Mouse (Mus musculus) liver, embryonic 16.5 days (tissue): ENCODE results near the gene Cnr2. TPM values are rescaled to one million over a fixed set of nuclear protein-coding genes. Genes with fewer than 3 reads are reported as not detected.
A peak's percentile ranks its signal among the peaks of the same experiment; 100 is the strongest.
"Not testable (repeated sequence)": the region's sequence is repeated elsewhere in the genome, so short reads cannot be mapped to it uniquely, and the experiment has no call there.

ENCODE experiments used
- ATAC-seq: fragments of 200-750 bp; cut with Nextera tagmentation; 2 replicates; pipeline ENCODE4 v1.8.0; 2017; ENCODE audit warnings: low read depth, mild to moderate bottlenecking, moderate number of reproducible peaks, moderate library complexity
- H3K27ac ChIP-seq: fragments of 300-500 bp; sonication (generic); 2 replicates; pipeline ENCODE4 v1.5.1; 2014; ENCODE audit warnings: mild to moderate bottlenecking, low read length
- H3K27me3 ChIP-seq: fragments of 300-500 bp; sonication (generic); 2 replicates; pipeline ENCODE4 v1.6.1; 2014; ENCODE audit warnings: low read depth, low read length, mixed read lengths; ENCODE audit not compliant: control insufficient read depth, insufficient read depth
- H3K36me3 ChIP-seq: fragments of 300-500 bp; sonication (generic); 2 replicates; pipeline ENCODE4 v1.6.1; 2014; ENCODE audit warnings: mild to moderate bottlenecking; ENCODE audit not compliant: control insufficient read depth, insufficient read depth
- H3K4me1 ChIP-seq: fragments of 300-500 bp; sonication (generic); 2 replicates; pipeline ENCODE4 v1.6.1; 2014; ENCODE audit warnings: low read depth, low read length, mixed read lengths; ENCODE audit not compliant: control insufficient read depth
- H3K4me2 ChIP-seq: fragments of 300-500 bp; sonication (generic); 2 replicates; pipeline ENCODE4 v1.6.1; 2014; ENCODE audit warnings: low read depth, low read length, mixed read lengths
- H3K4me3 ChIP-seq: fragments of 300-500 bp; sonication (generic); 2 replicates; pipeline ENCODE4 v1.5.1; 2014; ENCODE audit warnings: low read depth, mild to moderate bottlenecking, low read length
- H3K9ac ChIP-seq: fragments of 300-500 bp; sonication (generic); 2 replicates; pipeline ENCODE4 v1.6.1; 2014; ENCODE audit warnings: low read depth, low read length
- H3K9me3 ChIP-seq: fragments of 300-500 bp; sonication (generic); replicated peaks from 2 replicates; pipeline ENCODE4 v1.6.1; 2016; ENCODE audit warnings: low read length; ENCODE audit not compliant: control insufficient read depth
- WGBS: fragments of 180-500 bp; shearing (Covaris S2); extraction: QIAGEN DNeasy Blood & Tissue Kit; methylation state at CpG from one replicate; pipeline ENCODE4 v1.1.7; 2014; ENCODE audit not compliant: insufficient replicate concordance; 5-methylcytosine and 5-hydroxymethylcytosine counted together
- polyA plus RNA-seq: library from polyadenylated mRNA; unstranded; fragments of >200 nt; fragmentation: Nextera tagmentation; extraction: Ambion mirVana; gene quantifications from 2 replicates; pipeline ENCODE4 v1.2.1, GENCODE M21; 2015

The Cnr2 gene
- polyA plus RNA-seq, 1 experiment from 2014 or later: 2.9 TPM

GRCm38 (mm10) chr4:135931832-135932231, 36.6 kb downstream of the Cnr2 start:
- Histone ChIP-seq H3K36me3 (peaks cover 2% of the 10 kb centered on the region; the same call in 1 of the 2 replicates), H3K27ac (no peak overlapping the region), H3K4me2 (no peak overlapping the region), H3K4me1 (peaks cover 18% of the 10 kb centered on the region), H3K27me3 (no peaks in the 10 kb centered on the region), H3K4me3 (no peak overlapping the region), H3K9me3 (no peaks in the 10 kb centered on the region), H3K9ac (no peak overlapping the region)
- WGBS: 64% methylated on average over 5 of the region's 5 CpGs
- ATAC-seq: no peak

- 30% methylated on average over 12 of the region's 12 CpGs for WGBS
- no peak overlapping the region for H3K9ac ChIP-seq
- H3K4me3 ChIP-seq: no peak overlapping the region
- H3K4me2 ChIP-seq: 0 out of 2 replicates have a peak overlapping the region, but pooled peaks have one; percentile 4
- H3K36me3 ChIP-seq: peaks cover 5% of the 10 kb centered on the region; the same call in 1 of the 2 replicates
- peak; percentile 55 for ATAC-seq
- peaks cover 28% of the 10 kb centered on the region for H3K4me1 ChIP-seq
- no peaks in the 10 kb centered on the region for H3K9me3 ChIP-seq
- H3K27me3 ChIP-seq: no peaks in the 10 kb centered on the region
- peak overlapping the region; percentile 56; the same call in 1 of the 2 replicates for H3K27ac ChIP-seq
Observed at GRCm38 (mm10) chr4:135934708-135935500, 39.7 kb downstream of the Cnr2 start.

- no peaks in the 10 kb centered on the region for H3K9me3 ChIP-seq
- H3K9ac ChIP-seq: no peak overlapping the region
- H3K36me3 ChIP-seq: peaks cover 5% of the 10 kb centered on the region; the same call in 1 of the 2 replicates
- H3K27ac ChIP-seq: no peak overlapping the region
- ATAC-seq: no peak; the same call in 1 of the 2 replicates
- H3K4me1 ChIP-seq: peaks cover 28% of the 10 kb centered on the region
- H3K4me3 ChIP-seq: no peak overlapping the region
- WGBS: 36% methylated on average over 5 of the region's 5 CpGs
- H3K27me3 ChIP-seq: no peaks in the 10 kb centered on the region
- 0 out of 2 replicates have a peak overlapping the region, but pooled peaks have one; percentile 4 for H3K4me2 ChIP-seq
Observed at GRCm38 (mm10) chr4:135935502-135935901, 40.3 kb downstream of the Cnr2 start.

GRCm38 (mm10) chr4:135938858-135939257, 43.7 kb downstream of the Cnr2 start:
- WGBS: 48% methylated on average over 7 of the region's 7 CpGs
- peaks cover 3% of the 10 kb centered on the region; the same call in 1 of the 2 replicates for H3K36me3 ChIP-seq
- H3K27ac ChIP-seq: no peak overlapping the region
- H3K9me3 ChIP-seq: no peaks in the 10 kb centered on the region
- H3K9ac ChIP-seq: no peak overlapping the region
- ATAC-seq: peak; percentile 25; the same call in 1 of the 2 replicates
- H3K27me3 ChIP-seq: no peaks in the 10 kb centered on the region
- no peak overlapping the region for H3K4me3 ChIP-seq
- no peak overlapping the region for H3K4me2 ChIP-seq
- H3K4me1 ChIP-seq: peaks cover 28% of the 10 kb centered on the region

GRCm38 (mm10) chr4:135941026-135941425, 45.8 kb downstream of the Cnr2 start:
- not testable (repeated sequence) for H3K4me2 ChIP-seq, H3K27me3 ChIP-seq, H3K27ac ChIP-seq, H3K9me3 ChIP-seq, H3K4me3 ChIP-seq, ATAC-seq, H3K9ac ChIP-seq, H3K36me3 ChIP-seq
- 74% methylated on average over 8 of the region's 8 CpGs for WGBS
- H3K4me1 ChIP-seq: peaks cover 19% of the 10 kb centered on the region

- H3K9me3 ChIP-seq: no peaks in the 10 kb centered on the region
- no peak for ATAC-seq
- no peak overlapping the region for H3K27ac ChIP-seq
- H3K4me1 ChIP-seq: peaks cover 23% of the 10 kb centered on the region
- 48% methylated on average over 6 of the region's 6 CpGs for WGBS
- H3K4me2 ChIP-seq: no peak overlapping the region
- H3K9ac ChIP-seq: no peak overlapping the region
- no peaks in the 10 kb centered on the region for H3K27me3 ChIP-seq
- no peak overlapping the region for H3K4me3 ChIP-seq
- peaks cover 3% of the 10 kb centered on the region; the same call in 1 of the 2 replicates for H3K36me3 ChIP-seq
Observed at GRCm38 (mm10) chr4:135942193-135942592, 47.0 kb downstream of the Cnr2 start.

- Histone ChIP-seq H3K4me2 (no peak overlapping the region), H3K9ac (no peak overlapping the region), H3K9me3 (no peaks in the 10 kb centered on the region), H3K4me3 (no peak overlapping the region), H3K4me1 (peaks cover 28% of the 10 kb centered on the region), H3K27me3 (no peaks in the 10 kb centered on the region), H3K27ac (no peak overlapping the region; the same call in 1 of the 2 replicates), H3K36me3 (peaks cover 3% of the 10 kb centered on the region; the same call in 1 of the 2 replicates)
- no peak for ATAC-seq
- WGBS: 41% methylated on average over 4 of the region's 4 CpGs
Observed at GRCm38 (mm10) chr4:135943389-135943788, 48.2 kb downstream of the Cnr2 start.

GRCm38 (mm10) chr4:135945706-135946105, 50.5 kb downstream of the Cnr2 start:
- peaks cover 29% of the 10 kb centered on the region for H3K4me1 ChIP-seq
- H3K9ac ChIP-seq: peak overlapping the region; percentile 44; the same call in 1 of the 2 replicates
- H3K9me3 ChIP-seq: no peaks in the 10 kb centered on the region
- H3K4me3 ChIP-seq: peak overlapping the region; percentile 92
- WGBS: 57% methylated on average over 10 of the region's 10 CpGs
- peak overlapping the region; percentile 68 for H3K27ac ChIP-seq
- no peaks in the 10 kb centered on the region for H3K27me3 ChIP-seq
- H3K4me2 ChIP-seq: peak overlapping the region; percentile 75
- ATAC-seq: peak; percentile 11
- no peaks in the 10 kb centered on the region for H3K36me3 ChIP-seq

GRCm38 (mm10) chr4:135946278-135946658, 51.1 kb downstream of the Cnr2 start, which contains the start of gene Hmgcl:
TSS of gene Hmgcl (plus strand) at chr4:135946448.
- peaks cover 3% of the 10 kb centered on the region for H3K36me3 ChIP-seq
- under 1% methylated on average over 23 of the region's 23 CpGs for WGBS
- peak within 1 kb of the TSS; percentile 91 for H3K9ac ChIP-seq
- peak within 1 kb of the TSS; percentile 75 for H3K4me2 ChIP-seq
- H3K27me3 ChIP-seq: no peaks in the 10 kb centered on the region
- peak; percentile 87 for ATAC-seq
- H3K27ac ChIP-seq: peak within 1 kb of the TSS; percentile 73
- peaks cover 29% of the 10 kb centered on the region for H3K4me1 ChIP-seq
- no peaks in the 10 kb centered on the region; the same call in 1 of the 2 replicates for H3K9me3 ChIP-seq
- H3K4me3 ChIP-seq: peak within 1 kb of the TSS; percentile 92
